Mouse (Mus musculus) splenic B cell, adult 2 months (primary cell): ENCODE data around the gene Clgn.
A peak's percentile ranks its signal among the peaks of the same experiment; 100 is the strongest.

Experiments used
- DNase-seq: peaks from one replicate; pipeline ENCODE4 v3.0.0-alpha.2; 2011; ENCODE audit warnings: low read depth, low spot score
- H3K27me3 ChIP-seq: 2 replicates; pipeline ENCODE4 v1.6.1; 2012; ENCODE audit warnings: mild to moderate bottlenecking, low read length, moderate library complexity, mixed read lengths; ENCODE audit not compliant: control insufficient read depth, poor library complexity, insufficient read depth, severe bottlenecking
- H3K36me3 ChIP-seq: 2 replicates; pipeline ENCODE4 v1.6.1; 2012; ENCODE audit warnings: mild to moderate bottlenecking, low read length, moderate library complexity, mixed read lengths; ENCODE audit not compliant: control insufficient read depth, poor library complexity, insufficient read depth, severe bottlenecking

The Clgn gene

DNA sequence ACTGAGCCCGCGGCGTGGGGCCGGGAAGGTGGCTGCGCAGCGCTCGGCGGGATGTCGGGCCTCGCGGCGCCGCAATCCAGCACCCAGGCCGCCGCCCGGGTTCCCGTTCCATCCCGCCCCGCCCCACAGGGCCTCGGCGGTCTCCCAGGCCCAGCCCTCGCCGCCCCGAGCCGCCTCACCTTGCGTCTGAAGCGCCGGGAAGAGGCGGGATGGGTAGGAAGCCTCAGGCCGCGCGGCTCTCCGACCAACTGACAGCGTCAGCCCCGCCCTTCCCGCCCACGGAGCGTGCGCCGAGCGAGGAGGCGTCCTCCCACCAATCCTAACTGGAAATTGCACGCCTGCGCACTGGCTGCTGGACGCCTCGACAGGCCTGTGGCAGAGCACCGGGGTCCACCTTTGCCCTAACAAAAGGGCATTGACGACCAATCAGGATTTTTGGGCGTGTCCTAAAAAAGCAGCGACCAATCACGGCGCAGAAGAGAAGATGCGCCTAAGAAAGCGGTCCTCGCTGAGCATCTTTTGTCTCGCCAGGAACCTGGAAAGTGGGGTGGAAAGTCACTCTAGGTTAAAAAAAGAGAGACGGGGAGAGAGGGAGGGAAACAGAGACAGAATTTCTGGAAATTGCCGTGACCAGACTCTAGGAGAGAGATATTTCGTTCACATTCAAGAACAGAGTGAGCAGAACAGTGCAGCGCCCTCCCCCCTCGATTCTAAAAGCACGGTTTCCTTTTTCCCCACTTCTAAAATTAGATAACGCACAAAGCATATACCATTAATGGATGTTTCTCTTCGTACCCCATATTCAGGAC lies 52.8 kb downstream of the Clgn start:
- Histone ChIP-seq H3K36me3 (no peaks in the 10 kb centered on the region; the same call in 1 of the 2 replicates), H3K27me3 (no peaks in the 10 kb centered on the region)
- peak; percentile 98 for DNase-seq

DNA sequence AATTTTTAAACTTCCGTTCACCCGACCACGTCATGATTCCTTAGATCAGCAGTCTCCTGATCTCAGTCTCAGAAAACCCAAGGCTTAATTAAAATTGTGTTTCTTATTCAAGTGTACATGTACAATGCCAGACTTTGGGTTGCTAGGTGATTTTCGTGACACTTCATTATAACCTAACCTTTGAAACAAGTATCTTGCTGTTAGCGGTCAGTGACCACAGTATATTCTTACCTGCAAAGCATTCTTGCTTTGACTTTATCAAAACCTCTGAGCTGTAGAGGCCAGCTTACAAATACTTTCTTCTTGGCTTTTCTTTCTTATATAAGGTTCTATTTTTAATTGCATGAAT lies 53.4 kb downstream of the Clgn start:
- Histone ChIP-seq H3K36me3 (no peaks in the 10 kb centered on the region), H3K27me3 (no peaks in the 10 kb centered on the region)
- no peak for DNase-seq

DNA sequence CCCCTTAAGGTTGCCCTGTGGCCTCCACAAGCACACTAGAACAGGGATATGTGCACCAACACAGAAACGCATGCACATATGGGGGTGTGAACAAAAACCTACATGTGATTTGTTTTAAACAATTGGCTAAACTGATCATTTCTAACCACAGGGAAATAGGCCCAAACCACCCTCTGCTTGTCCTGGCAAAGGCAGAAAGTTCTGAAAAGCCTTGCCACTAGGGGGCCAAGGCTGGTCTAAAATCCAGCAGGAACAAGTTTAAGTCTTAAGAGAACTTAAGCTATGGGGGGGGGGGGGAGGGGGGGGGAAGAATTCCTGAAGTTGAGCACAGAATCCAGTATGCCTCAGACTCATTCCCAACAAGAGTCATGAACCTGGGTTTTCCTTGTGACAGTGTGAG lies 60.3 kb downstream of the Clgn start:
- peak; percentile 49 for DNase-seq
- no peaks in the 10 kb centered on the region; the same call in 1 of the 2 replicates for H3K27me3 ChIP-seq
- H3K36me3 ChIP-seq, result no peaks in the 10 kb centered on the region

DNA sequence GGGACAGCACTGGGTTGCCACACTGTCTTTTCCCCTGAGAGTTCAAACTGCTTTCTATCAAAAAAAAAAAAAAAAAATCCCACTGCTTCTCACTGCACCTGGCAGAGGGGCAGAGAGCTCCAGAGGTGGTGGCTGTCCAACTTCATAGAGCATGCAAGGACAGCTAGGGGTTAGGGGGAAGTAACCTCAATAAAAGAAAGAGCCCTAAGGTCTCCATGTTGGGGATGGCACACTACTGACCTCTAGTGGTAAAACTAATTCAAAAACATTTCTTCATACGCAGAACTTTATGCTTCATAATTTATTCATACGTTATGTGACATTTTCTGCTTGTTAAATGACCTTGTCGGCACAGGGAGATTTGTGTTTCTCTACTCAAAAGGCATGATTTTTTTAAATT lies 61.4 kb downstream of the Clgn start:
- no peaks in the 10 kb centered on the region for H3K36me3 ChIP-seq
- peak; percentile 80 for DNase-seq

DNA sequence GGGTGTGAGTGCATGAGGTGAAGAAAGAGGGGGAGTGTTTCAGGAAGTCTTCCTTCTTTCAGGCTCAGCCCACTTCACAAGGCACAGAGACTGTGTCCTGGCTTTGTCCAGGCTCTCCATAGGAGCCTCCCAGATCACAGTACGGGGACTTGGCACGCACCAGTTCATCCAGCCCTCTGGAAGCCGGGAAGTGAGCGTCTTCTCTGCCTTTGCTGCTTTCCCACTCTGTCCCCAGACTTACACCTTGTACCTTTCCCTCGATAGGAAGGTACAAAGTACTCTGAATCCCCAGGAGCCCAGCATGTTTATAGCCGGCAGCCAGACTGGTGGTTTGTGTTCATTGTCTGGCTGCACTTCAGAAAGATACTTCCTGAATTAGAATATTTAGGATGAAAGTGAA lies 67.5 kb downstream of the Clgn start:
- no peaks in the 10 kb centered on the region for H3K36me3 ChIP-seq
- H3K27me3 ChIP-seq, result no peaks in the 10 kb centered on the region; the same call in 1 of the 2 replicates
- no peak for DNase-seq

More for the DNA sequence above, 61.4 kb downstream of the Clgn start:
- no peaks in the 10 kb centered on the region; the same call in 1 of the 2 replicates for H3K27me3 ChIP-seq

DNA sequence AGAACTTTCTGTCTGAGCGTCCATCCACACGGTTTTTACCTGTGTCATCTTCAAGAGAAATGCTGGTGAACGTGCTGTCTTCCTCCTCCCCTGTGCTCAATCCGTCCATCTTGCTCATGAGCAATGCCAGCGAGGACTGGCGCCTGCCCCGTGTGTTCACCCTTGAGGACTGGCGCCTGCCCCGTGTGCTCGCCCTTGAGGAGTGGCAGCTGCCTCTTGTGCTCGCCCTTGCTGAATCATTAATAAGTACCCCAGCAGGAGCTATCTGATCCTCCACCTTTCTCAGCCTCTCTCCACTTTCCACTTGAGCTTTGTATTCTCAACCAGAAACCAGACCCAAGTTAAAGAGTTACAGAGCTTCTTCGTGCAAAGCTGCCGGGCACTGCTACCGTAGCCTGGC lies 68.6 kb downstream of the Clgn start, which contains the start of gene Scoc:
TSS of gene Scoc (minus strand) at position 170 of the 400 bp plus-strand sequence.
- DNase-seq, result no peak

DNA sequence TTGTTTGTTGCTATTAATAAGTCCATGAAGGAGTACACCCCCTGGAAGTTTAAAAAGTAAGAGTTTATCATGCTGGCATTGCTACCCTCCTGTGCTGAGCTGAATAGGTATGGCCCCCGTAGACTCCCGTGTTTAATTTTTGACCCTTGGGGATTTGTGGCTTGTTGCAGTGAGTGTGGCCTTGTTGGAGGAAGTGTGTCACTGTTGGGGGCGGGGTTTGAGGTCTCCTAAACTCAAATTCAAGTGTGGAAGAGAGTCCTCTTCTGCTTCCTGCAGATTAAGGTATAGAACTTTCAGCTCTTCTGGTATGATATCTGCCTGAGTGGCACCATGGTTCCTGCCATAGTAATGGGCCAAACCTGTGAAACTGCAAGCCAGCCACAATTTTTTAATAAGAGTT lies 69.9 kb downstream of the Clgn start:
- Histone ChIP-seq H3K27me3 (no peaks in the 10 kb centered on the region), H3K36me3 (no peaks in the 10 kb centered on the region)
- peak; percentile 25 for DNase-seq

More for the DNA sequence above, 68.6 kb downstream of the Clgn start, which contains the start of gene Scoc:
- Histone ChIP-seq H3K36me3 (no peaks in the 10 kb centered on the region), H3K27me3 (no peaks in the 10 kb centered on the region; the same call in 1 of the 2 replicates)
